Mouse (Mus musculus) neural tube, embryonic 12.5 days (tissue): ENCODE data around the gene Gm21477. TPM values are rescaled to one million over a fixed set of nuclear protein-coding genes. Genes with fewer than 3 reads are reported as not detected.
"Not testable (repeated sequence)": the region's sequence is repeated elsewhere in the genome, so short reads cannot be mapped to it uniquely, and the experiment has no call there.

Source experiments
- ATAC-seq: fragments of 200-750 bp; cut with Nextera tagmentation; 2 replicates; pipeline ENCODE4 v1.8.0; 2017; ENCODE audit warnings: low read depth, mild to moderate bottlenecking, moderate TSS enrichment, moderate library complexity; ENCODE audit not compliant: low FRiP score
- H3K27ac ChIP-seq: fragments of 300-500 bp; sonication (generic); 2 replicates; pipeline ENCODE4 v1.5.1; 2016
- H3K27me3 ChIP-seq: fragments of 300-500 bp; sonication (generic); replicated peaks from 2 replicates; pipeline ENCODE4 v1.6.1; 2016; ENCODE audit warnings: mild to moderate bottlenecking
- H3K36me3 ChIP-seq: fragments of 300-500 bp; sonication (generic); 2 replicates; pipeline ENCODE4 v1.6.1; 2016; ENCODE audit warnings: mild to moderate bottlenecking
- H3K4me1 ChIP-seq: fragments of 300-500 bp; sonication (generic); 2 replicates; pipeline ENCODE4 v1.6.1; 2016
- H3K4me2 ChIP-seq: fragments of 300-500 bp; sonication (generic); replicated peaks from 2 replicates; pipeline ENCODE4 v1.6.1; 2016; ENCODE audit warnings: mild to moderate bottlenecking
- H3K4me3 ChIP-seq: fragments of 300-500 bp; sonication (generic); 2 replicates; pipeline ENCODE4 v1.5.1; 2016
- H3K9ac ChIP-seq: fragments of 300-500 bp; sonication (generic); 2 replicates; pipeline ENCODE4 v1.6.1; 2016; ENCODE audit warnings: mild to moderate bottlenecking
- H3K9me3 ChIP-seq: fragments of 300-500 bp; sonication (generic); 2 replicates; pipeline ENCODE4 v1.6.1; 2016; ENCODE audit warnings: mild to moderate bottlenecking
- WGBS: fragments of 180-500 bp; shearing (Covaris S2); methylation state at CpG from one replicate; pipeline ENCODE4 v1.1.7; 2016; 5-methylcytosine and 5-hydroxymethylcytosine counted together
- polyA plus RNA-seq: library from polyadenylated mRNA; unstranded; fragments of >200 nt; fragmentation: Nextera tagmentation; extraction: Ambion mirVana; gene quantifications from 2 replicates; pipeline ENCODE4 v1.2.1, GENCODE M21; 2016

The Gm21477 gene
- polyA plus RNA-seq: not detected in 2 replicates

GRCm38 (mm10) chrY:87116521-87116920 lies at the start of gene Gm21477:
TSS of gene Gm21477 (plus strand) at chrY:87116821.
- H3K27ac ChIP-seq, ATAC-seq: not testable (repeated sequence)

More at GRCm38 (mm10) chrY:87116521-87116920, at the start of gene Gm21477:
- H3K4me3 ChIP-seq, H3K9me3 ChIP-seq, H3K36me3 ChIP-seq, H3K4me2 ChIP-seq, H3K9ac ChIP-seq, H3K27me3 ChIP-seq, H3K4me1 ChIP-seq: not testable (repeated sequence)
- WGBS: no CpG with 5 or more reads among the region's 6 CpGs
